Mouse (Mus musculus) midbrain, embryonic 14.5 days (tissue): ENCODE data around the gene Chd9. TPM values are rescaled to one million over a fixed set of nuclear protein-coding genes. Genes with fewer than 3 reads are reported as not detected.
"Not testable (repeated sequence)": the region's sequence is repeated elsewhere in the genome, so short reads cannot be mapped to it uniquely, and the experiment has no call there.

ENCODE experiments used
- ATAC-seq: fragments of 200-750 bp; cut with Nextera tagmentation; 2 replicates; pipeline ENCODE4 v1.8.0; 2017; ENCODE audit warnings: moderate number of reproducible peaks, moderate library complexity; ENCODE audit not compliant: low FRiP score, low TSS enrichment
- DNase-seq: peaks from one replicate; pipeline ENCODE4 v3.0.0-alpha.2; 2015
- H3K27ac ChIP-seq: fragments of 300-500 bp; sonication (generic); replicated peaks from 2 replicates; pipeline ENCODE4 v1.5.1; 2014; ENCODE audit warnings: mild to moderate bottlenecking, low read depth, low read length, moderate library complexity
- H3K27me3 ChIP-seq: fragments of 300-500 bp; sonication (generic); 2 replicates; pipeline ENCODE4 v1.6.1; 2014; ENCODE audit warnings: low read length, control low read depth, mixed read lengths; ENCODE audit not compliant: control insufficient read depth, insufficient read depth
- H3K36me3 ChIP-seq: fragments of 300-500 bp; sonication (generic); 2 replicates; pipeline ENCODE4 v1.6.1; 2014; ENCODE audit warnings: low read length, control low read depth; ENCODE audit not compliant: control insufficient read depth, insufficient read depth
- H3K4me1 ChIP-seq: fragments of 300-500 bp; sonication (generic); 2 replicates; pipeline ENCODE4 v1.6.1; 2014; ENCODE audit warnings: mild to moderate bottlenecking, antibody characterized with exemption, low read length, control low read depth; ENCODE audit not compliant: control insufficient read depth, insufficient read depth
- H3K4me2 ChIP-seq: fragments of 300-500 bp; sonication (generic); 2 replicates; pipeline ENCODE4 v1.6.1; 2014; ENCODE audit warnings: mild to moderate bottlenecking, low read length, moderate library complexity
- H3K4me3 ChIP-seq: fragments of 300-500 bp; sonication (generic); replicated peaks from 2 replicates; pipeline ENCODE4 v1.5.1; 2014; ENCODE audit warnings: low read depth, low read length
- H3K9ac ChIP-seq: fragments of 300-500 bp; sonication (generic); replicated peaks from 2 replicates; pipeline ENCODE4 v1.6.1; 2014; ENCODE audit warnings: mild to moderate bottlenecking, low read length, moderate library complexity
- H3K9me3 ChIP-seq: fragments of 300-500 bp; sonication (generic); 2 replicates; pipeline ENCODE4 v1.6.1; 2016; ENCODE audit warnings: low read length, control low read depth, mixed read lengths; ENCODE audit not compliant: control insufficient read depth
- WGBS: fragments of 180-500 bp; shearing (Covaris S2); extraction: QIAGEN DNeasy Blood & Tissue Kit; methylation state at CpG from one replicate; pipeline ENCODE4 v1.1.7; 2014; 5-methylcytosine and 5-hydroxymethylcytosine counted together
- polyA plus RNA-seq: library from polyadenylated mRNA; unstranded; fragments of >200 nt; fragmentation: Nextera tagmentation; extraction: Ambion mirVana; gene quantifications from 2 replicates; pipeline ENCODE4 v1.2.1, GENCODE M21; 2014

The Chd9 gene
- polyA plus RNA-seq, 1 experiment from 2014 or later = 90.8 TPM

DNA sequence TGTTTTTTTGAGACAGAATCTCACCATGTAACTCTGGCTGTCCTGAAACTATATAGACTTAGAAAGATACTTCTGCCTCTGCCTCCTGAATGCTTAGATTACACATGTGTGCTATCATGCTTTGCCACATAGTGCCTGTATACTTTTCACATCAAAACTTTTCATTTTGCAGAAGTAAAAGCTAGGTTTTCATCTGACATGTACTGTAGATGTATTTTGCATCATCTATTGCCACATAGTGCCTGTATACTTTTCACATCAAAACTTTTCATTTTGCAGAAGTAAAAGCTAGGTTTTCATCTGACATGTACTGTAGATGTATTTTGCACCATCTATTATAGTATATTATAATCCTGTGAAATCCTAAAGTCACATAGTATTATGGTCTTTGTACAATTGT lies 102.0 kb downstream of the Chd9 start:
- H3K4me2 ChIP-seq, H3K27ac ChIP-seq, H3K4me3 ChIP-seq, DNase-seq, H3K4me1 ChIP-seq, H3K9me3 ChIP-seq, H3K27me3 ChIP-seq, H3K9ac ChIP-seq, ATAC-seq: not testable (repeated sequence)
- peaks cover 14% of the 10 kb centered on the region; the same call in 1 of the 2 replicates for H3K36me3 ChIP-seq

- ATAC-seq (no peak), DNase-seq (no peak)
- Histone ChIP-seq H3K36me3 (peaks cover 14% of the 10 kb centered on the region; the same call in 1 of the 2 replicates), H3K4me3 (no peak overlapping the region), H3K4me1 (no peaks in the 10 kb centered on the region), H3K27ac (no peak overlapping the region), H3K9ac (no peak overlapping the region), H3K9me3 (no peaks in the 10 kb centered on the region), H3K4me2 (no peak overlapping the region), H3K27me3 (no peaks in the 10 kb centered on the region)
- 74% methylated on average over 11 of the region's 11 CpGs for WGBS
Measured at GRCm38 (mm10) chr8:90932934-90933333, 104.8 kb downstream of the Chd9 start.

DNA sequence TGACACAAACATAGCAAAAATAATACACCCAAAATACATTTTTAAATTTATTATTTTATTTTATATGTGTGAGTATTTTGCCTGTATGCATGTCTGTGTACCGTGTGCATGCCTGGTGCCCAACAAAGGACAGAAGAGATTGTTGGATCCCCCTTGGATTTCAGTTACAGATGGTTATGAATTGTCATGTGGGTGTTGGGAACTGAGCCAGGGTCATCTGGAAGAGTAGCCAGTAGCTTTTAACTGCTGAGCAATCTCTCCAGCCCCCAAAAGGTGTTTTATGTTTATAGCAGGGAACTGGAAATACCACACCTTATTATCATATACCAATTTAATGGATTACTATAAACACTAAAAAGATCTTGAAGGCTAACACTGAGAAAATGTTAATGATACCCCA lies 106.6 kb downstream of the Chd9 start:
- 91% methylated on average over 1 of the region's 1 CpGs for WGBS
- Histone ChIP-seq H3K4me3 (no peak overlapping the region), H3K36me3 (peaks cover 14% of the 10 kb centered on the region; the same call in 1 of the 2 replicates), H3K9ac (no peak overlapping the region), H3K27ac (no peak overlapping the region), H3K27me3 (no peaks in the 10 kb centered on the region), H3K9me3 (no peaks in the 10 kb centered on the region), H3K4me2 (no peak overlapping the region), H3K4me1 (no peaks in the 10 kb centered on the region)
- no peak for ATAC-seq
- no peak for DNase-seq

GRCm38 (mm10) chr8:90936840-90937239 lies 108.7 kb downstream of the Chd9 start:
- Histone ChIP-seq H3K36me3 (peaks cover 14% of the 10 kb centered on the region; the same call in 1 of the 2 replicates), H3K9me3 (no peaks in the 10 kb centered on the region), H3K4me1 (no peaks in the 10 kb centered on the region), H3K27ac (no peak overlapping the region), H3K27me3 (no peaks in the 10 kb centered on the region), H3K9ac (no peak overlapping the region), H3K4me2 (no peak overlapping the region), H3K4me3 (no peak overlapping the region)
- DNase-seq (peak; percentile 31), ATAC-seq (no peak)
- 32% methylated on average over 1 of the region's 1 CpGs for WGBS

GRCm38 (mm10) chr8:90938352-90938930 lies 110.3 kb downstream of the Chd9 start:
- 75% methylated on average over 4 of the region's 4 CpGs for WGBS
- ATAC-seq (no peak), DNase-seq (no peak)
- Histone ChIP-seq H3K27ac (no peak overlapping the region), H3K27me3 (no peaks in the 10 kb centered on the region), H3K4me3 (no peak overlapping the region), H3K9me3 (no peaks in the 10 kb centered on the region), H3K4me1 (no peaks in the 10 kb centered on the region), H3K4me2 (no peak overlapping the region), H3K36me3 (peaks cover 3% of the 10 kb centered on the region; the same call in 1 of the 2 replicates), H3K9ac (no peak overlapping the region)

- no peaks in the 10 kb centered on the region for H3K27me3 ChIP-seq
- no peaks in the 10 kb centered on the region for H3K9me3 ChIP-seq
- no peak overlapping the region for H3K9ac ChIP-seq
- H3K36me3 ChIP-seq = no peaks in the 10 kb centered on the region
- WGBS = 97% methylated on average over 1 of the region's 1 CpGs
- H3K27ac ChIP-seq = no peak overlapping the region
- no peak for DNase-seq
- no peak for ATAC-seq
- H3K4me1 ChIP-seq = no peaks in the 10 kb centered on the region
- no peak overlapping the region for H3K4me2 ChIP-seq
- H3K4me3 ChIP-seq = no peak overlapping the region
Measured at GRCm38 (mm10) chr8:90939867-90940266, 111.7 kb downstream of the Chd9 start.

- Histone ChIP-seq H3K9me3 (no peaks in the 10 kb centered on the region), H3K36me3 (no peaks in the 10 kb centered on the region), H3K27me3 (no peaks in the 10 kb centered on the region), H3K4me3 (no peak overlapping the region), H3K4me1 (no peaks in the 10 kb centered on the region), H3K27ac (no peak overlapping the region), H3K4me2 (no peak overlapping the region), H3K9ac (no peak overlapping the region)
- DNase-seq (no peak), ATAC-seq (no peak)
- WGBS = 89% methylated on average over 4 of the region's 4 CpGs
Measured at GRCm38 (mm10) chr8:90943770-90944169, 115.6 kb downstream of the Chd9 start.

- H3K27ac ChIP-seq = peak overlapping the region; percentile 95
- WGBS = under 1% methylated on average over 21 of the region's 21 CpGs
- H3K27me3 ChIP-seq = no peaks in the 10 kb centered on the region
Measured at GRCm38 (mm10) chr8:90954802-90955760, 126.9 kb downstream of the Chd9 start.

More at GRCm38 (mm10) chr8:90954802-90955760, 126.9 kb downstream of the Chd9 start:
- Histone ChIP-seq H3K4me2 (peak overlapping the region; percentile 47), H3K4me1 (peaks cover 21% of the 10 kb centered on the region), H3K36me3 (no peaks in the 10 kb centered on the region), H3K9ac (peak overlapping the region; percentile 65), H3K9me3 (no peaks in the 10 kb centered on the region), H3K4me3 (peak overlapping the region; percentile 45)
- peak; percentile 91 for ATAC-seq
- DNase-seq = peak; percentile 93
